Mouse (Mus musculus): Measurements from ENCODE around the gene Afmid.

GRCm38 (mm10) chr11:117809407-117810311 is 16.1 kb upstream of the Afmid start, which contains the start of the genes Gm20708 and Syngr2:
- TF ChIP-seq CTCF (IDR thresholded peaks at IDR 0.05; ENCODE audit: low read depth) (no peak), EP300 (IDR thresholded peaks at IDR 0.05; ENCODE audit: low read depth) (peak; percentile 20; the same call in 1 of the 2 replicates)
